Mouse (Mus musculus): ENCODE results near the gene Pbx4.
A peak's percentile ranks its signal among the peaks of the same experiment; 100 is the strongest.

The Pbx4 gene

GRCm38 (mm10) chr8:69832298-69832853, at the start of gene Pbx4:
Gene Pbx4 (plus strand): TSS chr8:69832491.
- peak; percentile 86 for DNase-seq (ENCODE audit: low read depth in 2 of 2, low spot score in 2 of 2)

- DNase-seq (ENCODE audit: low read depth in 2 of 2, low spot score in 2 of 2) = no peak
Measured at GRCm38 (mm10) chr8:69789105-69789504, 43.2 kb upstream of the Pbx4 start.

GRCm38 (mm10) chr8:69789731-69790130, 42.6 kb upstream of the Pbx4 start:
- no peak for DNase-seq (ENCODE audit: low read depth in 2 of 2, low spot score in 2 of 2)

GRCm38 (mm10) chr8:69790364-69790763, 41.9 kb upstream of the Pbx4 start:
- no peak for DNase-seq (ENCODE audit: low read depth in 2 of 2, low spot score in 2 of 2)

GRCm38 (mm10) chr8:69790773-69791367, 41.4 kb upstream of the Pbx4 start, which contains the start of the genes Atp13a1 and Zfp866:
Gene Atp13a1 (plus strand): TSS chr8:69791163.
Gene Zfp866 (minus strand): TSS chr8:69791178.
- peak; percentile 87 to 88 for DNase-seq (ENCODE audit: low read depth in 2 of 2, low spot score in 2 of 2)

GRCm38 (mm10) chr8:69791415-69792068, 40.7 kb upstream of the Pbx4 start:
- DNase-seq (ENCODE audit: low read depth in 2 of 2, low spot score in 2 of 2) = peak; percentile 20 to 22

- no peak for DNase-seq (ENCODE audit: low read depth in 2 of 2, low spot score in 2 of 2)
Measured at GRCm38 (mm10) chr8:69793666-69794065, 38.6 kb upstream of the Pbx4 start.

- no peak for DNase-seq (ENCODE audit: low read depth in 2 of 2, low spot score in 2 of 2)
Measured at GRCm38 (mm10) chr8:69794096-69794495, 38.2 kb upstream of the Pbx4 start.

- DNase-seq (ENCODE audit: low read depth in 2 of 2, low spot score in 2 of 2) = no peak
Measured at GRCm38 (mm10) chr8:69794901-69795300, 37.4 kb upstream of the Pbx4 start.

- no peak for DNase-seq (ENCODE audit: low read depth in 2 of 2, low spot score in 2 of 2)
Measured at GRCm38 (mm10) chr8:69796721-69797345, 35.5 kb upstream of the Pbx4 start.

- DNase-seq (ENCODE audit: low read depth in 2 of 2, low spot score in 2 of 2) = no peak
Measured at GRCm38 (mm10) chr8:69797661-69798060, 34.6 kb upstream of the Pbx4 start.

GRCm38 (mm10) chr8:69799261-69799660, 33.0 kb upstream of the Pbx4 start:
- no peak for DNase-seq (ENCODE audit: low read depth in 2 of 2, low spot score in 2 of 2)

GRCm38 (mm10) chr8:69799946-69800345, 32.3 kb upstream of the Pbx4 start:
- no peak for DNase-seq (ENCODE audit: low read depth in 2 of 2, low spot score in 2 of 2)

GRCm38 (mm10) chr8:69801796-69802195, 30.5 kb upstream of the Pbx4 start:
- no peak for DNase-seq (ENCODE audit: low read depth in 2 of 2, low spot score in 2 of 2)

GRCm38 (mm10) chr8:69802216-69802615, 30.1 kb upstream of the Pbx4 start:
- DNase-seq (ENCODE audit: low read depth in 2 of 2, low spot score in 2 of 2) = no peak

GRCm38 (mm10) chr8:69803366-69803765, 28.9 kb upstream of the Pbx4 start:
- DNase-seq (ENCODE audit: low read depth in 2 of 2, low spot score in 2 of 2) = no peak

GRCm38 (mm10) chr8:69804537-69804936, 27.8 kb upstream of the Pbx4 start:
- DNase-seq (ENCODE audit: low read depth in 2 of 2, low spot score in 2 of 2) = no peak

GRCm38 (mm10) chr8:69805086-69805485, 27.2 kb upstream of the Pbx4 start:
- no peak for DNase-seq (ENCODE audit: low read depth in 2 of 2, low spot score in 2 of 2)

GRCm38 (mm10) chr8:69805491-69805890, 26.8 kb upstream of the Pbx4 start:
- no peak for DNase-seq (ENCODE audit: low read depth in 2 of 2, low spot score in 2 of 2)

- no peak for DNase-seq (ENCODE audit: low read depth in 2 of 2, low spot score in 2 of 2)
Measured at GRCm38 (mm10) chr8:69807236-69807635, 25.1 kb upstream of the Pbx4 start.

GRCm38 (mm10) chr8:69808094-69808863, 24.0 kb upstream of the Pbx4 start, which contains the start of gene Gmip:
Gene Gmip (plus strand): TSS chr8:69808679.
- DNase-seq (ENCODE audit: low read depth in 2 of 2, low spot score in 2 of 2) = peak; percentile 82 to 94

All from CD8-positive naive resting alpha-beta T cell, adult 2 months (primary cell).